In genomic region chr10:26799562-26800051, GRCm38 (mm10) we compare ENCODE assay signal across 8 mouse cellular contexts. TPM values are rescaled to one million over a fixed set of nuclear protein-coding genes. Genes with fewer than 3 reads are reported as not detected.
DNase-seq lines count a peak whose midpoint lies in the region; ATAC-seq lines count a peak whose summit lies in the region.

No protein-coding gene starts in this region.

- H3K4me1 ChIP-seq in hindbrain, embryonic 15.5 days (replicated peaks) = peaks cover 7% of the 10 kb centered on the region; the same call in 1 of the 2 replicates
- H3K4me1 ChIP-seq in hindbrain, embryonic 11.5 days (replicated peaks; ENCODE audit: control insufficient read depth, insufficient read depth, low read length) = no peaks in the 10 kb centered on the region
- peaks cover 8% of the 10 kb centered on the region; the same call in 1 of the 2 replicates for H3K4me1 ChIP-seq in stomach, embryonic 16.5 days (ENCODE audit: control insufficient read depth, insufficient read depth, low read length)

- no peak overlapping the region for H3K4me3 ChIP-seq in hindbrain, embryonic 15.5 days
- H3K4me3 ChIP-seq in hindbrain, embryonic 11.5 days (ENCODE audit: low read depth, low read length) = no peak overlapping the region
- H3K4me3 ChIP-seq in stomach, embryonic 16.5 days (replicated peaks; ENCODE audit: low read length) = no peak overlapping the region

- no peak overlapping the region for H3K4me2 ChIP-seq in hindbrain, embryonic 15.5 days
- H3K4me2 ChIP-seq in hindbrain, embryonic 11.5 days (replicated peaks; ENCODE audit: low read depth, low read length) = no peak overlapping the region
- H3K4me2 ChIP-seq in stomach, embryonic 16.5 days (ENCODE audit: low read depth, low read length) = peak overlapping the region; percentile 35

- no peaks in the 10 kb centered on the region for H3K27me3 ChIP-seq in hindbrain, embryonic 15.5 days
- H3K27me3 ChIP-seq in hindbrain, embryonic 11.5 days (ENCODE audit: control insufficient read depth, insufficient read depth, low read length) = no peaks in the 10 kb centered on the region
- H3K27me3 ChIP-seq in stomach, embryonic 16.5 days (ENCODE audit: control insufficient read depth, insufficient read depth, low read length) = no peaks in the 10 kb centered on the region

- no peak overlapping the region for H3K9ac ChIP-seq in hindbrain, embryonic 15.5 days
- H3K9ac ChIP-seq in hindbrain, embryonic 11.5 days (ENCODE audit: low read depth, low read length) = no peak overlapping the region
- H3K9ac ChIP-seq in stomach, embryonic 16.5 days (ENCODE audit: low read length) = no peak overlapping the region

- H3K27ac ChIP-seq in hindbrain, embryonic 15.5 days (replicated peaks) = no peak overlapping the region
- H3K27ac ChIP-seq in hindbrain, embryonic 11.5 days (ENCODE audit: low read depth, low read length) = no peak overlapping the region
- H3K27ac ChIP-seq in stomach, embryonic 16.5 days (ENCODE audit: low read length) = peak overlapping the region; percentile 72

- DNase-seq in hindbrain, embryonic 11.5 days (ENCODE audit: low spot score) = no peak
- peak; percentile 28 for DNase-seq in gastrocnemius, postnatal 10 days
- peak; percentile 50 for DNase-seq in kidney, adult 11 months
- DNase-seq in lung, postnatal 14 days = peak; percentile 59
- DNase-seq in right cerebral cortex, adult 2 months (ENCODE audit: low spot score in 2 of 2) = no peak
- no peak for DNase-seq in cerebellum, adult 11-12 months

- ATAC-seq in hindbrain, embryonic 15.5 days (ENCODE audit: low FRiP score, low read depth) = 0 out of 2 replicates have a peak, but pooled peaks have one; percentile 23
- ATAC-seq in hindbrain, embryonic 11.5 days (ENCODE audit: low FRiP score) = no peak
- ATAC-seq in stomach, embryonic 16.5 days (ENCODE audit: insufficient read depth, low FRiP score) = peak; percentile 83; the same call in 1 of the 2 replicates

- H3K9me3 ChIP-seq in hindbrain, embryonic 15.5 days = no peaks in the 10 kb centered on the region
- no peaks in the 10 kb centered on the region for H3K9me3 ChIP-seq in hindbrain, embryonic 11.5 days (ENCODE audit: control insufficient read depth, low read length)
- no peaks in the 10 kb centered on the region for H3K9me3 ChIP-seq in stomach, embryonic 16.5 days (replicated peaks; ENCODE audit: control insufficient read depth, low read length)

- WGBS in hindbrain, embryonic 15.5 days = 48% methylated on average over 5 of the region's 5 CpGs
- WGBS in hindbrain, embryonic 11.5 days = 53% methylated on average over 5 of the region's 5 CpGs
- WGBS in stomach, embryonic 16.5 days = 43% methylated on average over 5 of the region's 5 CpGs

- H3K36me3 ChIP-seq in hindbrain, embryonic 15.5 days = no peaks in the 10 kb centered on the region
- no peaks in the 10 kb centered on the region for H3K36me3 ChIP-seq in hindbrain, embryonic 11.5 days (ENCODE audit: control insufficient read depth, insufficient read depth, low read length)
- no peaks in the 10 kb centered on the region for H3K36me3 ChIP-seq in stomach, embryonic 16.5 days (ENCODE audit: control insufficient read depth, insufficient read depth, low read length)

RNA-seq across cellular contexts. Expression of gene Arhgap18, which starts 46.4 kb away (rescaled TPM):
- polyA plus RNA-seq in hindbrain, embryonic 15.5 days (2015; fragmentation: Nextera tagmentation; extraction: Ambion mirVana) = 10.2 and 13.7 TPM in 2 replicates
- polyA plus RNA-seq in hindbrain, embryonic 11.5 days (2014; fragmentation: Nextera tagmentation; extraction: Ambion mirVana) = 12.0 and 12.9 TPM in 2 replicates
- 10 to 100 TPM; 21.2 to 32.0 TPM for total RNA-seq in gastrocnemius, postnatal 10 days (2021)
- 34.4 and 40.7 TPM in 2 replicates for polyA plus RNA-seq in stomach, embryonic 16.5 days (2015; fragmentation: Nextera tagmentation; extraction: Ambion mirVana)

Comparison
In these comparisons a context has a peak if more than half of its experiments do, and no peak if none do; other contexts are left out.
1. DNase-seq: peak in gastrocnemius, postnatal 10 days (single experiment), kidney, adult 11 months (single experiment) and lung, postnatal 14 days (single experiment); none in hindbrain, embryonic 11.5 days (single experiment), right cerebral cortex, adult 2 months (0 of 2) and cerebellum, adult 11-12 months (single experiment).